Mouse (Mus musculus): ENCODE results near the gene Zeb2.

Zeb2 gene

GRCm38 (mm10) chr2:45010701-45011100, 106.5 kb downstream of the Zeb2 start:
- peak; percentile 65 for DNase-seq (ENCODE audit: extremely low read depth, low read depth)

GRCm38 (mm10) chr2:44999906-45000305, 117.3 kb downstream of the Zeb2 start:
- DNase-seq (ENCODE audit: extremely low read depth, low read depth), result no peak

GRCm38 (mm10) chr2:44998710-44999109, 118.5 kb downstream of the Zeb2 start:
- no peak for DNase-seq (ENCODE audit: extremely low read depth, low read depth)

GRCm38 (mm10) chr2:44981646-44982045, 135.5 kb downstream of the Zeb2 start:
- no peak for DNase-seq (ENCODE audit: extremely low read depth, low read depth)

GRCm38 (mm10) chr2:44979042-44979721, 138.0 kb downstream of the Zeb2 start:
- no peak for DNase-seq (ENCODE audit: extremely low read depth, low read depth)

GRCm38 (mm10) chr2:44978038-44978437, 139.2 kb downstream of the Zeb2 start:
- DNase-seq (ENCODE audit: extremely low read depth, low read depth), result no peak

GRCm38 (mm10) chr2:44977556-44977955, 139.6 kb downstream of the Zeb2 start:
- DNase-seq (ENCODE audit: extremely low read depth, low read depth), result no peak

- no peak for DNase-seq (ENCODE audit: extremely low read depth, low read depth)
Observed at GRCm38 (mm10) chr2:44977051-44977450, 140.1 kb downstream of the Zeb2 start.

- DNase-seq (ENCODE audit: extremely low read depth, low read depth), result no peak
Observed at GRCm38 (mm10) chr2:44976484-44976883, 140.7 kb downstream of the Zeb2 start.

GRCm38 (mm10) chr2:44973828-44974227, 143.4 kb downstream of the Zeb2 start:
- DNase-seq (ENCODE audit: extremely low read depth, low read depth), result no peak

- DNase-seq (ENCODE audit: extremely low read depth, low read depth), result peak; percentile 77
Observed at GRCm38 (mm10) chr2:44970087-44970646, 147.0 kb downstream of the Zeb2 start.

- DNase-seq (ENCODE audit: extremely low read depth, low read depth), result no peak
Observed at GRCm38 (mm10) chr2:44969640-44970039, 147.6 kb downstream of the Zeb2 start.

- peak; percentile 67 for DNase-seq (ENCODE audit: extremely low read depth, low read depth)
Observed at GRCm38 (mm10) chr2:44969226-44969625, 148.0 kb downstream of the Zeb2 start.

GRCm38 (mm10) chr2:44965834-44966555, 151.2 kb downstream of the Zeb2 start:
- DNase-seq (ENCODE audit: extremely low read depth, low read depth), result no peak

- DNase-seq (ENCODE audit: extremely low read depth, low read depth), result no peak
Observed at GRCm38 (mm10) chr2:44962620-44963019, 154.6 kb downstream of the Zeb2 start.

GRCm38 (mm10) chr2:44961192-44961591, 156.0 kb downstream of the Zeb2 start:
- no peak for DNase-seq (ENCODE audit: extremely low read depth, low read depth)

GRCm38 (mm10) chr2:44960561-44960960, 156.6 kb downstream of the Zeb2 start:
- no peak for DNase-seq (ENCODE audit: extremely low read depth, low read depth)

GRCm38 (mm10) chr2:44957329-44957797, 159.8 kb downstream of the Zeb2 start:
- DNase-seq (ENCODE audit: extremely low read depth, low read depth), result no peak

- no peak for DNase-seq (ENCODE audit: extremely low read depth, low read depth)
Observed at GRCm38 (mm10) chr2:44956232-44956631, 161.0 kb downstream of the Zeb2 start.

- no peak for DNase-seq (ENCODE audit: extremely low read depth, low read depth)
Observed at GRCm38 (mm10) chr2:44955506-44955905, 161.7 kb downstream of the Zeb2 start.

- DNase-seq (ENCODE audit: extremely low read depth, low read depth), result no peak
Observed at GRCm38 (mm10) chr2:44954180-44954579, 163.0 kb downstream of the Zeb2 start.

GRCm38 (mm10) chr2:44952830-44953422, 164.3 kb downstream of the Zeb2 start:
- DNase-seq (ENCODE audit: extremely low read depth, low read depth), result no peak

Data from MEL-GATA-1-ER (cell line).